Mouse (Mus musculus) kidney, embryonic 15.5 days (tissue): ENCODE measurements at regions not wholly inside any gene's neighbourhood (a gene's known extent, or its start where the extent isn't known, plus 50 kb on each side); places are given as distances from the start of the nearest gene placed in this dataset.

Experiments
- ATAC-seq: fragments of 200-750 bp; cut with Nextera tagmentation; replicated peaks from 2 replicates; pipeline ENCODE4 v1.8.0; 2017; ENCODE audit warnings: moderate TSS enrichment; ENCODE audit not compliant: low FRiP score
- H3K27ac ChIP-seq: fragments of 300-500 bp; sonication (generic); 2 replicates; pipeline ENCODE4 v1.5.1; 2015; ENCODE audit warnings: mild to moderate bottlenecking, inconsistent platforms
- H3K27me3 ChIP-seq: fragments of 300-500 bp; sonication (generic); 2 replicates; pipeline ENCODE4 v1.6.1; 2015; ENCODE audit warnings: inconsistent platforms
- H3K36me3 ChIP-seq: fragments of 300-500 bp; sonication (generic); 2 replicates; pipeline ENCODE4 v1.6.1; 2015; ENCODE audit warnings: inconsistent platforms
- H3K4me1 ChIP-seq: fragments of 300-500 bp; sonication (generic); 2 replicates; pipeline ENCODE4 v1.6.1; 2015; ENCODE audit warnings: inconsistent platforms
- H3K4me2 ChIP-seq: fragments of 300-500 bp; sonication (generic); 2 replicates; pipeline ENCODE4 v1.6.1; 2015; ENCODE audit warnings: moderate library complexity, mild to moderate bottlenecking, inconsistent platforms
- H3K4me3 ChIP-seq: fragments of 300-500 bp; sonication (generic); replicated peaks from 2 replicates; pipeline ENCODE4 v1.5.1; 2015; ENCODE audit warnings: mild to moderate bottlenecking, inconsistent platforms
- H3K9ac ChIP-seq: fragments of 300-500 bp; sonication (generic); 2 replicates; pipeline ENCODE4 v1.6.1; 2015; ENCODE audit warnings: mild to moderate bottlenecking, inconsistent platforms
- H3K9me3 ChIP-seq: fragments of 300-500 bp; sonication (generic); replicated peaks from 2 replicates; pipeline ENCODE4 v1.6.1; 2016; ENCODE audit warnings: inconsistent platforms
- WGBS: fragments of 180-500 bp; shearing (Covaris S2); methylation state at CpG from one replicate; pipeline ENCODE4 v1.1.7; 2015; ENCODE audit warnings: mixed read lengths; 5-methylcytosine and 5-hydroxymethylcytosine counted together

DNA sequence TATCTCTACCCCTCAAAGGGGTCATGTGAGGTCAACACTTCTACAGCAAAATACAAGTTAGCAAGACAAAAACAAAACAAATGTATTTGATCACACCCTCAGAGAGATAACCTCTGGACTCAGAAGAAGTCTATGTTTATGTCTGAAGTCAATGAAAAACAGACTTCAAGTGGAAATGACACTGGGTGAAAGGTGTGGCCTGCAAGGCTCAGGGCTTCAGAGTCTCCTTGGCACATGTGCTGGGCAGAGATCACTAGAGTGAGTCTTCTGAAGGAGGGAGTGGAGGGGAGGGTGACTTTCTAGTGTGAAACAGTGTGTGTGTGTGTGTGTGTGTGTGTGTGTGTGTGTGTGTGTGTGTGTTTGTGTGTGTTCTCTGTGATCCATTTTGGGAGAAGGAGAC is 68.2 kb downstream of the Il12a start:
- no peak overlapping the region for H3K9ac ChIP-seq
- H3K36me3 ChIP-seq: no peaks in the 10 kb centered on the region
- no peak for ATAC-seq
- no peaks in the 10 kb centered on the region for H3K9me3 ChIP-seq
- no peak overlapping the region for H3K4me3 ChIP-seq
- peak overlapping the region; percentile 67 for H3K27ac ChIP-seq
- no peaks in the 10 kb centered on the region for H3K27me3 ChIP-seq
- H3K4me1 ChIP-seq: peaks cover 32% of the 10 kb centered on the region
- no peak overlapping the region for H3K4me2 ChIP-seq

GRCm38 (mm10) chr3:68759375-68759774 is 68.9 kb downstream of the Il12a start:
- Histone ChIP-seq H3K27ac (peak overlapping the region; percentile 67), H3K4me3 (no peak overlapping the region), H3K9me3 (no peaks in the 10 kb centered on the region), H3K4me2 (no peak overlapping the region), H3K4me1 (peaks cover 35% of the 10 kb centered on the region), H3K36me3 (no peaks in the 10 kb centered on the region), H3K27me3 (no peaks in the 10 kb centered on the region), H3K9ac (no peak overlapping the region)
- peak; percentile 73 for ATAC-seq
- 20% methylated on average over 8 of the region's 8 CpGs for WGBS

DNA sequence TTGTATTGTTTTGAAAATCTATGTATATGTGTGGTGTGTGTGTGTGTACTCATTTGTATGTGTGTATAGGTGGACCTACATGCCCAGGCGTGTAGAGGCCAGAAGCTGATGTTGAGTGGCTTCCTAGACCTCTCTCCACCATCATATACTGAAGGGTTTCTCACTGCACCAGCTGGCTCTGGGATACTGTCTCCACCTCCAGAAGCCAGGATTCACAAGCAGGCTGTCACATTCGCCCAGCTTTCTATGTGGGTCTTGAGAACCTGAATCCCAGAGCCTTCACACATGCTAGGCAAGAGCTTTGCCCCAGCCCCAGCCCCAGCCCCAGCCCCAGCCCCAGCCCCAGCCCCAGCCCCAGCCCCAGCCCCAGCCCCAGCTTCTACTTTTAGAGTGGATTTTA is 70.4 kb downstream of the Il12a start:
- no peak overlapping the region for H3K4me3 ChIP-seq
- no peak overlapping the region for H3K9ac ChIP-seq
- peaks cover 42% of the 10 kb centered on the region for H3K4me1 ChIP-seq
- no peak overlapping the region for H3K4me2 ChIP-seq
- no peaks in the 10 kb centered on the region for H3K36me3 ChIP-seq
- H3K9me3 ChIP-seq: no peaks in the 10 kb centered on the region
- H3K27ac ChIP-seq: peak overlapping the region; percentile 81; the same call in 1 of the 2 replicates
- H3K27me3 ChIP-seq: no peaks in the 10 kb centered on the region
- 61% methylated on average over 2 of the region's 2 CpGs for WGBS
- no peak for ATAC-seq

DNA sequence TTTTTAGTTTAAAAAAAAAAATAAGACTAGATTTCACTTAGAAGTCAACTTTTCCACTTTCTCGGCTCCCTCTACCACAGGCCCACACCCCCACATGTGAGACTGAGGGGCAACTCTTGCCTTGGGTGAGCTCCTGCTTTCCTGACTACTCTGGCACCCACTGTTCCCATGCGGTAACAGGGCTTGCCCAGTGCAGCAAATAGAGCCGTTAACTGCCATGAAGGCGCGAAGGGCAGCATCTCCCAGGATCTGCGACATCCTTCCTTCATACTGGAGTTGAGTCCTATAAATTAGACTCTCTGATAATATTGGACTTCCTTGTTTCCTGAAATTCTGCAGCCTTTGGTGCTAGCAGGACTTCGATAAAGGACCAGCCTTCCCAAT is 70.8 kb downstream of the Il12a start:
- Histone ChIP-seq H3K36me3 (no peaks in the 10 kb centered on the region), H3K9me3 (no peaks in the 10 kb centered on the region), H3K4me2 (peak overlapping the region; percentile 29), H3K4me3 (no peak overlapping the region), H3K27me3 (no peaks in the 10 kb centered on the region), H3K4me1 (peaks cover 42% of the 10 kb centered on the region), H3K27ac (peak overlapping the region; percentile 81), H3K9ac (no peak overlapping the region)
- WGBS: 27% methylated on average over 7 of the region's 7 CpGs
- no peak for ATAC-seq

DNA sequence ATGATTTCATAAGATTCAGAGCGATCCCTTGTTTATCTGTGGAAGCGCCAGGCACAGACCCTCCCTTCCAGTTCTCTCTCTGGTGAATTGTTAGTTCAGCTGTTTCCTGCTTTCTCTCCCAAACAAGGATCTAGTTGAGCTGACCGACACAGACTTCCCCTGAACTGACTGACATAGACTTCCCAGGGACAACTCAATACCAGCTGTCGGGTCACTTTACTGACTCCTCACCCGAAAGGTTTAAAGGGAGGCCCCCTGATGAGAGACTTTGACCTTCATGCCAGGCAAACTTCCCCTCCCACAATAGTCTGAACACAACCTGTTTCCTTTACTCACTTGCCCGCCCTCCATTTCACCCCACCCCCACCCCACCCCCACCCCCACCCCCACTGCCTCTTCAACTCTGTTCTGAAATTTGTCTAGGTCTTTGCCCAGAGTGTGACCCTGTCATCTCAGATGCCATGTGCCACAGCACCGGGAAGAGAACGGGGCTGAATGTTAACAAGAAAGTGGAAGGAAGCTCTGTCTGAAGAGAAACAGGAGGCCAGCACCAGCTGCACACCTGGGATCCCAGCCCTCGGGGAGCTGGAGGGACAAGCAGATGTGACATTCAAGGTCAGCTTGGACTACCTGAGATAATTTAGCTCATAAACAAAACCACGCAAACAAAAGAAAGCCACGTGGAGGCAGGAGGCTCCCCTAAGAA is 71.3 kb downstream of the Il12a start:
- Histone ChIP-seq H3K4me2 (peak overlapping the region; percentile 29), H3K9ac (no peak overlapping the region), H3K4me3 (no peak overlapping the region), H3K27ac (peak overlapping the region; percentile 81), H3K4me1 (peaks cover 42% of the 10 kb centered on the region), H3K9me3 (no peaks in the 10 kb centered on the region), H3K36me3 (no peaks in the 10 kb centered on the region), H3K27me3 (no peaks in the 10 kb centered on the region)
- WGBS: 7% methylated on average over 11 of the region's 11 CpGs
- peak; percentile 83 for ATAC-seq

- Histone ChIP-seq H3K9ac (no peak overlapping the region), H3K9me3 (no peaks in the 10 kb centered on the region), H3K27me3 (no peaks in the 10 kb centered on the region), H3K4me3 (no peak overlapping the region), H3K36me3 (no peaks in the 10 kb centered on the region), H3K4me2 (no peak overlapping the region), H3K27ac (no peak overlapping the region), H3K4me1 (peaks cover 42% of the 10 kb centered on the region)
- no peak for ATAC-seq
- WGBS: 90% methylated on average over 8 of the region's 8 CpGs
These were observed 72.5 kb downstream of the Il12a start for GRCm38 (mm10) chr3:68762988-68763387.

GRCm38 (mm10) chr3:68764336-68764735 is 73.9 kb downstream of the Il12a start:
- no peak overlapping the region for H3K4me2 ChIP-seq
- no peak for ATAC-seq

DNA sequence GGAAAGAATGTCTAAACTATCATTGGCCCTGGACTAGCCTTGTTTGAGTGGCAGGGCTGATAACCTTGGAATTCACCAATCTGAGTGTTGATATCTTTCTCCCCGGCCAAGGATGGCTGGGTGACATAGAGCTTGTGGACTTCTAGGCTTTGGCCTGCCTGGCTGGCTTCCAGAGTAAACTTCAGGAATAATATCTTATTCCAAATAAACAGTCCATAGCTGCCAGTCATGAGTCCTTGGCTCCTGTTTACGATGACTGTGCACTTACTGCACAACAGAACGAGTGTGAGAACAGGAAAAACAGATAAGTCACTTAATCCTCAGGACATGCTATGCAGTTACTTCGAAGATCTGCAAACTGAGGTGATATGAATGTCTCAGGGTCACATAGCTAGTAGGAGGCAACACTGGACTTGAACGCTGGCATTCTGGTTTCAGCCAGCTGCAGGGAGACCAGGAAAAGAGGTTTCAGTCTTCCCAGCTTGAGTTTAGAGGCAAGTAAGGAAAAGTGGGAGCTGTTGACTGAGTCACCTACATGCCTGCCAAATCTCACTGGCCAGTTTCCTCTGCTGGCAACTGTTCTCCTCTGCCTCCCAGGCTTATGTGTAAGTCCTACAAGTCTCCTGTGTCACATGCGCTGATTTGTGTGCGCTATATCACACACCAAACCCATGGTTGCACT is 74.6 kb downstream of the Il12a start:
- H3K36me3 ChIP-seq: no peaks in the 10 kb centered on the region
- no peak; the same call in 1 of the 2 replicates for ATAC-seq
- H3K27ac ChIP-seq: no peak overlapping the region
- no peak overlapping the region for H3K4me2 ChIP-seq
- H3K9ac ChIP-seq: no peak overlapping the region
- peaks cover 33% of the 10 kb centered on the region for H3K4me1 ChIP-seq
- no peak overlapping the region for H3K4me3 ChIP-seq
- no peaks in the 10 kb centered on the region for H3K9me3 ChIP-seq
- WGBS: 57% methylated on average over 7 of the region's 7 CpGs
- no peaks in the 10 kb centered on the region for H3K27me3 ChIP-seq

More at GRCm38 (mm10) chr3:68764336-68764735, 73.9 kb downstream of the Il12a start:
- Histone ChIP-seq H3K9me3 (no peaks in the 10 kb centered on the region), H3K9ac (no peak overlapping the region), H3K4me1 (peaks cover 40% of the 10 kb centered on the region), H3K27ac (no peak overlapping the region), H3K4me3 (no peak overlapping the region), H3K27me3 (no peaks in the 10 kb centered on the region), H3K36me3 (no peaks in the 10 kb centered on the region)
- WGBS: 73% methylated on average over 4 of the region's 4 CpGs

- H3K4me2 ChIP-seq: no peak overlapping the region
- H3K27ac ChIP-seq: no peak overlapping the region
- H3K9ac ChIP-seq: no peak overlapping the region
- H3K4me1 ChIP-seq: peaks cover 7% of the 10 kb centered on the region; the same call in 1 of the 2 replicates
- no peak for ATAC-seq
- 88% methylated on average over 3 of the region's 3 CpGs for WGBS
- no peaks in the 10 kb centered on the region for H3K36me3 ChIP-seq
- H3K4me3 ChIP-seq: no peak overlapping the region
- no peaks in the 10 kb centered on the region for H3K27me3 ChIP-seq
- no peaks in the 10 kb centered on the region for H3K9me3 ChIP-seq
These were observed 81.1 kb downstream of the Il12a start for GRCm38 (mm10) chr3:68771579-68771978.

GRCm38 (mm10) chr3:68777801-68778200 is 87.4 kb downstream of the Il12a start:
- no peak for ATAC-seq
- 67% methylated on average over 2 of the region's 2 CpGs for WGBS
- Histone ChIP-seq H3K27me3 (no peaks in the 10 kb centered on the region), H3K27ac (peak overlapping the region; percentile 60), H3K36me3 (no peaks in the 10 kb centered on the region), H3K9ac (no peak overlapping the region), H3K4me3 (no peak overlapping the region), H3K4me1 (peaks cover 22% of the 10 kb centered on the region), H3K4me2 (no peak overlapping the region), H3K9me3 (no peaks in the 10 kb centered on the region)

DNA sequence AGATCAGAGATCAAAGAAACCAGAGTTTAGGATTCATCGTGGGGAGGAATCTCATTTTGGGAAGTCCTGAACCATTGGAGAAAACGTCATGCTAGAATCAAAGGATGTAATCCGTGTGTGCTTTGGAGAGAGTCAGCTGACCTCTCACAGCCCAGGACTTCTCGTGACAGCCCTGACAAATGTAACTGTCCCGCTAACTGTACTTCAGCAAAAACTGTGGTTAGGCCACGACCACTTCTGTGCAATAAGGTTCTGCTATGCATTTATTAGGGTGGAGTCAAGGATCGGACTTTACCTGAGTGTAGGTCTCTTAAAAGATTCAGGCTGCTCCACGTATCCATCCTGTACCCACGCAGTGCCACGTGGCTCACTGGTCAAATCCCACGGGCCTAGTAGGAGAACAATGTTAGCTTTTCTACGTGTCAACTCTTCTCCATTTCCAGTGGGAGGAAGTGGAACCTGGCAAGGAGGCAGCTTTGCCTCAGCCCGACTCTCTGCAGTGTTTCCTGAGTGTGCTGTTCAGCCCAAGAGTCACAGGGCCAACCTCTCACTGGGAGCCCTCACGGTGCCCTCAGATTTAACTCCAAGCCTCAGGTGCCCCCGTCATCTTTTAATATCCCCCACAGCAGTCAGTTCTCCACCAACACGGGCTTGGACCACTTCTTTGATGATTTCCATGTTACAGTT is 88.1 kb downstream of the Il12a start:
- Histone ChIP-seq H3K4me3 (no peak overlapping the region), H3K36me3 (no peaks in the 10 kb centered on the region), H3K9ac (no peak overlapping the region), H3K4me1 (peaks cover 25% of the 10 kb centered on the region), H3K27me3 (no peaks in the 10 kb centered on the region), H3K9me3 (no peaks in the 10 kb centered on the region), H3K4me2 (no peak overlapping the region), H3K27ac (no peak overlapping the region)
- whole genome bisulfite sequencing: 80% methylated on average over 16 of the region's 16 CpGs
- ATAC-seq: no peak

DNA sequence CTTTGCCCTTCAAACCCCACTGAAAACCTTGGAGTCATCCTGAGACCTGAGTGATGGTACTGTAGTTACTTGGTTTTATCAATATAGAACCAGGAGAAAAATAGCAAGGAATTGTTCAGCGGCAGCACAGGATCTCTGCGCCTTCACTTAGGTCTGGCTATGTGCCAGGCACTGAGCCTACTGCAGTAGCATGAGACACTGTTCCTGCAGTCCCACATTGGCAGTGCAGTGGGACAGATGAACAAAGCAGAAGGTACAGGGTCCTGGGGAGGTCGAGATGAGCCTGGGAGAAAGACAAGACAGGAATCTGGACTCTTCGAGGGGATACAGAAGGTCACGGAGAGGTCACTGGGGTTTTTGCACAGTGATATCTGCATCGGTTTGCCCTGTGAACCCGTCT is 88.5 kb upstream of the 1110032F04Rik start:
- H3K27ac ChIP-seq: no peak overlapping the region
- no peaks in the 10 kb centered on the region for H3K9me3 ChIP-seq
- WGBS: 40% methylated on average over 7 of the region's 7 CpGs
- H3K36me3 ChIP-seq: no peaks in the 10 kb centered on the region
- no peak overlapping the region for H3K9ac ChIP-seq
- H3K27me3 ChIP-seq: no peaks in the 10 kb centered on the region
- no peak overlapping the region for H3K4me3 ChIP-seq
- H3K4me2 ChIP-seq: no peak overlapping the region
- peak; percentile 52 for ATAC-seq
- peaks cover 28% of the 10 kb centered on the region for H3K4me1 ChIP-seq
